Mouse (Mus musculus) brain, embryonic 14.5 days (tissue): ENCODE data around the gene Gtf2a2.

Experiments used
- CTCF ChIP-seq: fragments of 200-500 bp; IDR thresholded peaks from 2 replicates; pipeline ENCODE4 v1.5.1; 2012; ENCODE audit warnings: inconsistent platforms, mild to moderate bottlenecking, moderate library complexity, borderline replicate concordance; ENCODE audit not compliant: insufficient read depth, insufficient read length; ENCODE audit errors: extremely low read depth
- POLR2A ChIP-seq: fragments of 200-500 bp; IDR thresholded peaks from 2 replicates; pipeline ENCODE4 v1.6.1; 2012; ENCODE audit warnings: mild to moderate bottlenecking, inconsistent platforms, borderline replicate concordance; ENCODE audit not compliant: poor library complexity, insufficient read depth, insufficient read length, severe bottlenecking; ENCODE audit errors: extremely low read depth

GRCm38 (mm10) chr9:70015632-70016031 lies 3.3 kb downstream of the Gtf2a2 start:
- TF ChIP-seq CTCF (no peak), POLR2A (no peak)
